Mouse (Mus musculus) mesoderm, embryonic 11.5 days (tissue): Measurements from ENCODE around the gene Ddx46.
"Not testable (repeated sequence)": the region's sequence is repeated elsewhere in the genome, so short reads cannot be mapped to it uniquely, and the experiment has no call there.

Experiments used
- DNase-seq: peaks from one replicate; pipeline ENCODE4 v3.0.0-alpha.2; 2012; ENCODE audit warnings: low read depth, low spot score

Ddx46 gene

GRCm38 (mm10) chr13:55636185-55636983, 1.6 kb downstream of the Ddx46 start:
- DNase-seq, result no peak

GRCm38 (mm10) chr13:55640480-55640879, 5.7 kb downstream of the Ddx46 start:
- peak; percentile 76 for DNase-seq

- DNase-seq, result peak; percentile 59
Measured at GRCm38 (mm10) chr13:55644525-55644924, 9.7 kb downstream of the Ddx46 start.

- DNase-seq, result no peak
Measured at GRCm38 (mm10) chr13:55650098-55650497, 15.3 kb downstream of the Ddx46 start.

- no peak for DNase-seq
Measured at GRCm38 (mm10) chr13:55650980-55651379, 16.2 kb downstream of the Ddx46 start.

GRCm38 (mm10) chr13:55668550-55668949, 33.7 kb downstream of the Ddx46 start:
- DNase-seq, result peak; percentile 45

- no peak for DNase-seq
Measured at GRCm38 (mm10) chr13:55672711-55673110, 37.9 kb downstream of the Ddx46 start.

GRCm38 (mm10) chr13:55677364-55677763, 42.5 kb downstream of the Ddx46 start:
- DNase-seq, result no peak

- no peak for DNase-seq
Measured at GRCm38 (mm10) chr13:55682201-55682600, 47.4 kb downstream of the Ddx46 start.

GRCm38 (mm10) chr13:55683581-55683980, 48.8 kb downstream of the Ddx46 start:
- DNase-seq, result no peak

- peak; percentile 48 for DNase-seq
Measured at GRCm38 (mm10) chr13:55686107-55686633, 51.3 kb downstream of the Ddx46 start.

- DNase-seq, result peak; percentile 74
Measured at GRCm38 (mm10) chr13:55687927-55688602, 53.2 kb downstream of the Ddx46 start.

GRCm38 (mm10) chr13:55692535-55693242, 57.9 kb downstream of the Ddx46 start, which contains the start of gene B230219D22Rik:
Gene B230219D22Rik (plus strand): TSS chr13:55693124.
- peak; percentile 99 for DNase-seq

- DNase-seq, result peak; percentile 53
Measured at GRCm38 (mm10) chr13:55693243-55693721, 58.5 kb downstream of the Ddx46 start.

- DNase-seq, result no peak
Measured at GRCm38 (mm10) chr13:55694110-55694509, 59.3 kb downstream of the Ddx46 start.

GRCm38 (mm10) chr13:55695989-55696388, 61.2 kb downstream of the Ddx46 start:
- not testable (repeated sequence) for DNase-seq

- DNase-seq, result no peak
Measured at GRCm38 (mm10) chr13:55704301-55704700, 69.5 kb downstream of the Ddx46 start.

GRCm38 (mm10) chr13:55712846-55713245, 78.0 kb downstream of the Ddx46 start:
- DNase-seq, result no peak

GRCm38 (mm10) chr13:55714501-55715166, 79.8 kb downstream of the Ddx46 start, which contains the start of gene Txndc15:
Gene Txndc15 (plus strand): TSS chr13:55714650.
- peak; percentile 86 for DNase-seq

- DNase-seq, result no peak
Measured at GRCm38 (mm10) chr13:55715167-55715512, 80.3 kb downstream of the Ddx46 start.

GRCm38 (mm10) chr13:55715908-55716510, 81.2 kb downstream of the Ddx46 start:
- DNase-seq, result no peak
